Mouse (Mus musculus) hindbrain, embryonic 15.5 days (tissue): ENCODE measurements at regions not wholly inside any gene's neighbourhood (a gene's known extent, or its start where the extent isn't known, plus 50 kb on each side); places are given as distances from the start of the nearest gene placed in this dataset.
A peak's percentile ranks its signal among the peaks of the same experiment; 100 is the strongest.
"Not testable (repeated sequence)": the region's sequence is repeated elsewhere in the genome, so short reads cannot be mapped to it uniquely, and the experiment has no call there.

Source experiments
- ATAC-seq: fragments of 200-750 bp; cut with Nextera tagmentation; 2 replicates; pipeline ENCODE4 v1.8.0; 2017; ENCODE audit warnings: low read depth, moderate number of reproducible peaks, moderate TSS enrichment; ENCODE audit not compliant: low FRiP score
- H3K27ac ChIP-seq: fragments of 300-500 bp; sonication (generic); replicated peaks from 2 replicates; pipeline ENCODE4 v1.5.1; 2015; ENCODE audit warnings: mild to moderate bottlenecking, inconsistent platforms
- H3K27me3 ChIP-seq: fragments of 300-500 bp; sonication (generic); 2 replicates; pipeline ENCODE4 v1.6.1; 2015; ENCODE audit warnings: control low read depth, inconsistent platforms
- H3K36me3 ChIP-seq: fragments of 300-500 bp; sonication (generic); 2 replicates; pipeline ENCODE4 v1.6.1; 2015; ENCODE audit warnings: control low read depth, inconsistent platforms
- H3K4me1 ChIP-seq: fragments of 300-500 bp; sonication (generic); replicated peaks from 2 replicates; pipeline ENCODE4 v1.6.1; 2015; ENCODE audit warnings: control low read depth, inconsistent platforms
- H3K4me2 ChIP-seq: fragments of 300-500 bp; sonication (generic); 2 replicates; pipeline ENCODE4 v1.6.1; 2015; ENCODE audit warnings: moderate library complexity, mild to moderate bottlenecking, inconsistent platforms
- H3K4me3 ChIP-seq: fragments of 300-500 bp; sonication (generic); 2 replicates; pipeline ENCODE4 v1.5.1; 2015; ENCODE audit warnings: mild to moderate bottlenecking, inconsistent platforms
- H3K9ac ChIP-seq: fragments of 300-500 bp; sonication (generic); 2 replicates; pipeline ENCODE4 v1.6.1; 2015; ENCODE audit warnings: inconsistent platforms
- H3K9me3 ChIP-seq: fragments of 300-500 bp; sonication (generic); 2 replicates; pipeline ENCODE4 v1.6.1; 2016; ENCODE audit warnings: control low read depth, inconsistent platforms
- WGBS: fragments of 180-500 bp; shearing (Covaris S2); methylation state at CpG from one replicate; pipeline ENCODE4 v1.1.7; 2015; 5-methylcytosine and 5-hydroxymethylcytosine counted together

GRCm38 (mm10) chr2:114723971-114724666 is 69.4 kb upstream of the Dph6 start:
- Histone ChIP-seq H3K4me3 (no peak overlapping the region), H3K4me1 (no peaks in the 10 kb centered on the region), H3K27me3 (no peaks in the 10 kb centered on the region), H3K9me3 (no peaks in the 10 kb centered on the region), H3K27ac (no peak overlapping the region), H3K4me2 (no peak overlapping the region), H3K36me3 (no peaks in the 10 kb centered on the region), H3K9ac (no peak overlapping the region)
- 75% methylated on average over 6 of the region's 6 CpGs for WGBS
- no peak for ATAC-seq

DNA sequence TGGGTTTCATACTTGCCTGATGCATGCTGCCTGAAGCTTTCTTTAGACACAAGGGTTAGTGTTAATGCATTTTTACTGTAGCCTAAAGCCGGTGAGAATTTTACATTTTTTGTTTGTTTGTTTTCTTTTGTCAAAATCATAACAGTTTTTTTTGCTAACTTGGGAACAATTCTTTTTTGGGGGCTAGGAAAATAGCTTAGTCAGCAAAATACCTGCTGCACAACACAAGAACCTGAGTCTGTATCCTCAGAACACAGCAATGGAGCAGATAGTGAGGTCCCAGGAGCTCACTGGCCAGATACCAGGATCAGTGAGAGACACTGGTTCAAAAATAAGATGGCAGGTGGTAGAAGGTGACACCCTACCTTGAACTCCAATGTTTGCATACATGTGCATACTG is 72.4 kb upstream of the Dph6 start:
- no peak overlapping the region for H3K27ac ChIP-seq
- no peak overlapping the region for H3K4me2 ChIP-seq
- H3K4me1 ChIP-seq = no peaks in the 10 kb centered on the region
- no peaks in the 10 kb centered on the region for H3K36me3 ChIP-seq
- H3K4me3 ChIP-seq = no peak overlapping the region
- ATAC-seq = no peak
- no peak overlapping the region for H3K9ac ChIP-seq
- 93% methylated on average over 1 of the region's 1 CpGs for WGBS
- no peaks in the 10 kb centered on the region for H3K27me3 ChIP-seq
- no peaks in the 10 kb centered on the region for H3K9me3 ChIP-seq

DNA sequence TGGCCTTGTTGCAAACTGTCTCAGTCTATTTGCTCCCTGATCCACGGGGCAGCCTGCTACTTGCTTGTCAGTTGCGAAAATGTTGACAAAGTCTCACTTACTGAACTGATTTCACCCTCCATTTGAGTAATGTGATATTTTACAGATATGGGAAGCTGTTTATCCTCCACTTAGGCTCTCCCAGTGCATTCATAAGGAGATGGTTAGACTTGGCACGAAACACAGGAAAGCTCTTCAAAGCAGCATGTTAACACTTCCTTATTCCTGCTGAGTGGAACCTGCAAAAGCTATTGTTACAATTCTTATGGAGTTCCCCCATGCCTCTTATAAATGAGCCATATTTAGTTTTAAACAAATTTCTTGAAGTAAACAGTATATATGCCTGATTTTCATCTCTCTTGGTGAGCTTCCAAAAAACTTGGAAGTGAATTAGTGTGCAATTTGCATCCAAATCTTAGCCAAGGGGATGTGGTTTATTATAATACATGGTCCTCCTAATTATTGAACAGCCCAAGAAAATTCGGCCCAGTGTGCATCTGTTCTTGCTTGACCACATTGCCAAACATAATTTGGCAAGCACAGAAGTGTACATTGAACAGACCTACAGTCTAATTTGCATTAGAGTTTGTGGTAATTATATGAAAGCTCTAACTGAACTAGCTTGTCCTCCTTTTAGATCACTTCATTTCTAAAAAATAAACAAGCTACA is 80.3 kb upstream of the Dph6 start:
- Histone ChIP-seq H3K27ac (no peak overlapping the region), H3K9ac (no peak overlapping the region), H3K27me3 (no peaks in the 10 kb centered on the region), H3K4me3 (no peak overlapping the region), H3K36me3 (no peaks in the 10 kb centered on the region), H3K9me3 (no peaks in the 10 kb centered on the region), H3K4me2 (no peak overlapping the region), H3K4me1 (no peaks in the 10 kb centered on the region)
- WGBS = 63% methylated on average over 4 of the region's 4 CpGs
- ATAC-seq = no peak

DNA sequence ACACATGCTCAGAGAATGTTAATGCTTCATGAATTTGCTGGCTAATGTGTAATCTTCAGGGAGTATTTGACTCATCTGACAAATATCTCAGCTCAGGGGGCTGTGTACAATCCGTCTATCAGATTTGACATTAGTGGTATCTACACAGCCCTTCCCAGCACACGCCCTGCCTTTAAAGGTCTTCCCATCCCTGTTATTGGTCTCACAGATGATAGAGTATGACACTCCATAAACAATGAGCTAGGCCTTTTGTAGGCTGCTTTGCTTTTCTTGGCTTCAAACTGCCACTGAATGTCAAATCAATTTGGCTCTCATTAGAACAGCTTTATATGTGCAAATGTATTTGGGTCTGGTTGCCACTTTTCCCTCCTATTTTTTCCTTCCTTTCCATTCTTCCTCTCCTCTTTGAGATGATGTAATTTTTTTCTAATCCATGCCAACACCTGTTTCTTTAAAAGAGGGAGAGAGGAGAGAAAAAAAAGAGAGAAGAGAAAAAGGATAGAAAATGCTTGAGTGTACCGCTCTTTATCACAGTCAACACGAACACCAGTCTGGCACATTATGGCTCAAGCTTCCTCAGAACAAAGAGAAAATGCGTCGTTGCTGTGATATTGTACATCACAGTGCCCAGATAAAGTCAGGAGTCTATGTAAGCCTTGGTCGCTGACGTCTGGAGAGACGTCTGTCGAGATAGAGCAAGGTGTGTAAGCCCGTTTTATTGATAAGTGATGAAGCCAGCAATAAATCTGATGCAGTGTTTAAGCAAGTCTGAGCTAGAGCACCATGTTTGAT is 84.9 kb upstream of the Dph6 start:
- H3K27me3 ChIP-seq = no peaks in the 10 kb centered on the region
- H3K27ac ChIP-seq = no peak overlapping the region
- no peak overlapping the region for H3K4me3 ChIP-seq
- H3K9me3 ChIP-seq = no peaks in the 10 kb centered on the region
- 78% methylated on average over 11 of the region's 11 CpGs for WGBS
- ATAC-seq = no peak
- H3K9ac ChIP-seq = no peak overlapping the region
- H3K4me2 ChIP-seq = no peak overlapping the region
- H3K36me3 ChIP-seq = no peaks in the 10 kb centered on the region
- no peaks in the 10 kb centered on the region for H3K4me1 ChIP-seq

DNA sequence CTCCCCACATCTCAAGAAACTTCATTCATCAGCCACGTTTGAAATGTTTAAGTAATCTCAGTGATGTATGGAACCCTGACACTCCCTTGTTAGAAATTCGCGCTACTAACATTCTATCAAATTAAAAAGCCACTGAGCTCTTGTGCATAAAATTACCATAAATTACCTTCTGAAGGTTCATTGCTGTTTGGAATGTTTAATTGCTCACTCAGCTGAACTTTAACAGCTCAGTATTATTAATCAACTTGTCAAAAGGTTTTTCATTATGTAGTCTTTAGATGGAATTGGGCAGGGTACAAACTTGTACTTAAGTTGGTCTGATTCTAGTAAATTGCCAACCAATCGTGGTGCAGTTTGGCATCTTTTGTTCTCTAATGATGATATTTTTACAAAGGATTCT is 108.5 kb upstream of the Dph6 start:
- H3K9me3 ChIP-seq = no peaks in the 10 kb centered on the region
- H3K36me3 ChIP-seq = no peaks in the 10 kb centered on the region
- H3K9ac ChIP-seq = no peak overlapping the region
- no peak; the same call in 1 of the 2 replicates for ATAC-seq
- H3K4me3 ChIP-seq = no peak overlapping the region
- WGBS = 24% methylated on average over 4 of the region's 4 CpGs
- H3K27me3 ChIP-seq = no peaks in the 10 kb centered on the region
- H3K27ac ChIP-seq = no peak overlapping the region
- no peak overlapping the region for H3K4me2 ChIP-seq
- no peaks in the 10 kb centered on the region for H3K4me1 ChIP-seq

DNA sequence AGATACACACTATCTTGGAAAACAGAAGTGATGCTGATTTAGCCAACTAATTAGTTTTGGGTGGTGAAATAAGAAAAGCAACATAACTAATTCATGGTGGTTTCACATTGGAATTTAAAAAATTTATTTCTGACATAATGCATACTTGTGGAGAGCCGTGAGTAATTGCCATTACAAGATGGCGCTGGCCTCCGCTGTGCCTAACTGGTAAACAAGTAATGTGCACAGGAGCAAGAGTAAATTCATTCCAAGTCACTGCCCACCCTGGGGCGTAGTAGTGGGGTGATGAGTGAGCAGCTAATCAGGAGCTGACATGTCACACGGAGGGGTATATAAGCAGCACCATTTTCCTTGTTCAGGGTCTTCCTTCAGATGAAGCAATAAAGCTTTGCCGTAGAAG is 119.0 kb upstream of the Dph6 start:
- not testable (repeated sequence) for H3K4me3 ChIP-seq, H3K4me2 ChIP-seq, H3K4me1 ChIP-seq, H3K9ac ChIP-seq, H3K9me3 ChIP-seq, H3K27me3 ChIP-seq, H3K27ac ChIP-seq, ATAC-seq, H3K36me3 ChIP-seq
- 86% methylated on average over 6 of the region's 6 CpGs for WGBS

- no peak overlapping the region for H3K4me3 ChIP-seq
- no peak for ATAC-seq
- no peaks in the 10 kb centered on the region for H3K9me3 ChIP-seq
- H3K9ac ChIP-seq = no peak overlapping the region
- 90% methylated on average over 3 of the region's 3 CpGs for WGBS
- no peaks in the 10 kb centered on the region for H3K4me1 ChIP-seq
- no peak overlapping the region for H3K4me2 ChIP-seq
- H3K36me3 ChIP-seq = no peaks in the 10 kb centered on the region
- H3K27ac ChIP-seq = no peak overlapping the region
- H3K27me3 ChIP-seq = no peaks in the 10 kb centered on the region
Measured at GRCm38 (mm10) chr2:114774278-114774677, 119.5 kb upstream of the Dph6 start.

DNA sequence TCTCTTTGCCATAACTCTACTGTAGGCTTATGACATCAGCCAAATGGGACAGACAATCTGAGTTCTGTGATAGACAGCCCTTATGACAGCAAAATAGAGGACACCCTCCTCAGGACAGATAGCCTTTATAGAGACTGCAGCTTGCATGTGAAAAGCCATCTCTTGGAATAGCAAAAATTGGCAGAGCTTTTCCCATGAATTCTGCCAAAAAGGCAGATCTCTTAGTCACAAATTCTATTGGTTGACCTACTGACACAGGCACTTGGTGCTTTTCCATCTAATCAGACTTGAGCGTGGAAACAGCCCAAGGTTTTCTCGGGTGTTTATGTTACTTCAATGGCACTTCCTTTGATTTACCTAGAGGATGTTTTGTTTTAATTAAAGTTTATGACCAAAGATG is 120.8 kb upstream of the Dph6 start:
- Histone ChIP-seq H3K27me3 (no peaks in the 10 kb centered on the region), H3K9me3 (no peaks in the 10 kb centered on the region), H3K36me3 (no peaks in the 10 kb centered on the region), H3K4me1 (no peaks in the 10 kb centered on the region), H3K27ac (no peak overlapping the region), H3K4me2 (no peak overlapping the region), H3K4me3 (no peak overlapping the region), H3K9ac (no peak overlapping the region)
- no peak for ATAC-seq
- WGBS = 70% methylated on average over 2 of the region's 2 CpGs

DNA sequence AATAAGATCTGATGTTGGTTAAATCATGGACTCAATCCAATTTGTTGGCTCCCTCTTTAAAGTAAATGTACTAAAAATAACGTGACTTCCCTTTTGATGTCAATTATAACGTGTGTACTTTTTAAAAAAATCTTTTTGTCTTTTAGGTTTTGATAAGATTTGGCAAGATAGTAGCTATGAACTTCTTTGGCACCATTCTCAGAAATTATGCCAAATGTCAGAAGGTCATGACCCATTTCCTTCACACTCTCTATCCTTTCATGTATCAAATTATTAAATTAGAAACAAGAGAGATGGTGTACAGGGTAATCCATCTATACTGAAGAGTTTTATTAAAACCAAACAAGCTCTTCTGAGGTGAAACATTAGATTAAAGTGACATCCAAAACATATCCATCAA is 121.4 kb upstream of the Dph6 start:
- Histone ChIP-seq H3K27ac (no peak overlapping the region), H3K9me3 (no peaks in the 10 kb centered on the region), H3K9ac (no peak overlapping the region), H3K36me3 (no peaks in the 10 kb centered on the region), H3K27me3 (no peaks in the 10 kb centered on the region), H3K4me1 (no peaks in the 10 kb centered on the region), H3K4me3 (no peak overlapping the region), H3K4me2 (no peak overlapping the region)
- 76% methylated on average over 2 of the region's 2 CpGs for WGBS
- no peak for ATAC-seq

GRCm38 (mm10) chr2:114782450-114782849 is 127.7 kb upstream of the Dph6 start:
- no peaks in the 10 kb centered on the region for H3K36me3 ChIP-seq
- no peaks in the 10 kb centered on the region for H3K27me3 ChIP-seq
- no peak overlapping the region for H3K9ac ChIP-seq
- 86% methylated on average over 6 of the region's 6 CpGs for WGBS
- no peak overlapping the region for H3K4me3 ChIP-seq
- H3K9me3 ChIP-seq = no peaks in the 10 kb centered on the region
- peaks cover 5% of the 10 kb centered on the region; the same call in 1 of the 2 replicates for H3K4me1 ChIP-seq
- no peak overlapping the region for H3K4me2 ChIP-seq
- no peak overlapping the region for H3K27ac ChIP-seq
- ATAC-seq = no peak

- Histone ChIP-seq H3K4me2 (no peak overlapping the region), H3K27ac (peak overlapping the region; percentile 27), H3K9ac (no peak overlapping the region), H3K4me1 (peaks cover 5% of the 10 kb centered on the region; the same call in 1 of the 2 replicates), H3K36me3 (no peaks in the 10 kb centered on the region), H3K4me3 (no peak overlapping the region), H3K27me3 (no peaks in the 10 kb centered on the region), H3K9me3 (no peaks in the 10 kb centered on the region)
- peak; percentile 78; the same call in 1 of the 2 replicates for ATAC-seq
Measured at GRCm38 (mm10) chr2:114784191-114784590, 129.4 kb upstream of the Dph6 start.

DNA sequence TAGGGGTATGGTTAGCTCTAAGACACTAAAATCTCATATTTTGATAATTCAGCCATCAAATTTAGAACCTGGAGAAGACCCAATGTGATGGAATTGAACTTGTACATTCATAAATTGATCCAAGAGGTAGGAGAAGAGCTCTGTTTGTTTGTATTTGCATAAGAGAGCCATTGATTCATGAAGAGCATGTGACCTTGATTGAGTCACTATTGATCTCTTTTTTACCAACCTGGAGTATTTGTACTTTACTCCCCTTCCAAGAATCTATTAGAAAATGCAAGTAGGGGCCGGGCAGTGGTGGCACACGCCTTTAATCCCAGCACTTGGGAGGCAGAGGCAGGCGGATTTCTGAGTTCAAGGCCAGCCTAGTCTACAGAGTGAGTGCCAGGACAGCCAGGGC is 133.5 kb upstream of the Dph6 start:
- Histone ChIP-seq H3K9ac (no peak overlapping the region), H3K4me2 (no peak overlapping the region), H3K4me1 (peaks cover 5% of the 10 kb centered on the region; the same call in 1 of the 2 replicates), H3K36me3 (no peaks in the 10 kb centered on the region), H3K4me3 (no peak overlapping the region), H3K27ac (no peak overlapping the region), H3K9me3 (no peaks in the 10 kb centered on the region), H3K27me3 (no peaks in the 10 kb centered on the region)
- WGBS = 95% methylated on average over 3 of the region's 3 CpGs
- no peak for ATAC-seq
